Mouse (Mus musculus): ENCODE results near the gene Mmel1. TPM values are rescaled to one million over a fixed set of nuclear protein-coding genes. Genes with fewer than 3 reads are reported as not detected.

Gene Mmel1
- polyA plus RNA-seq, 1 experiment from 2014 or later: not detected

- Histone ChIP-seq H3K9me3 (ENCODE audit: control insufficient read depth, low read length) (no peaks in the 10 kb centered on the region), H3K27ac (replicated peaks; ENCODE audit: low read depth, low read length) (no peak overlapping the region), H3K4me3 (ENCODE audit: low read depth, low read length) (no peak overlapping the region), H3K4me1 (ENCODE audit: control insufficient read depth, insufficient read depth, low read length) (0 out of 2 replicates have a peak, but pooled peaks cover 3% of the 10 kb centered on the region), H3K4me2 (ENCODE audit: low read depth, severe bottlenecking) (no peak overlapping the region), H3K9ac (ENCODE audit: low read length) (no peak overlapping the region), H3K36me3 (ENCODE audit: control insufficient read depth, insufficient read depth, low read length) (no peaks in the 10 kb centered on the region), H3K27me3 (ENCODE audit: control insufficient read depth, insufficient read depth, low read length) (no peaks in the 10 kb centered on the region)
- ATAC-seq (ENCODE audit: insufficient number of reproducible peaks, low FRiP score, low TSS enrichment, low read depth) (no peak), DNase-seq (ENCODE audit: low spot score) (no peak)
- WGBS: 87% methylated on average over 13 of the region's 13 CpGs
Observed at GRCm38 (mm10) chr4:154838741-154839140, 30.6 kb upstream of the Mmel1 start.

GRCm38 (mm10) chr4:154839406-154839805, 30.0 kb upstream of the Mmel1 start:
- H3K27ac ChIP-seq (replicated peaks; ENCODE audit: low read depth, low read length): no peak overlapping the region
- WGBS: 51% methylated on average over 11 of the region's 11 CpGs
- no peaks in the 10 kb centered on the region for H3K9me3 ChIP-seq (ENCODE audit: control insufficient read depth, low read length)
- H3K4me3 ChIP-seq (ENCODE audit: low read depth, low read length): no peak overlapping the region
- no peak overlapping the region for H3K9ac ChIP-seq (ENCODE audit: low read length)
- no peak for DNase-seq (ENCODE audit: low spot score)
- no peaks in the 10 kb centered on the region for H3K36me3 ChIP-seq (ENCODE audit: control insufficient read depth, insufficient read depth, low read length)
- H3K27me3 ChIP-seq (ENCODE audit: control insufficient read depth, insufficient read depth, low read length): no peaks in the 10 kb centered on the region
- H3K4me2 ChIP-seq (ENCODE audit: low read depth, severe bottlenecking): no peak overlapping the region
- 0 out of 2 replicates have a peak, but pooled peaks cover 3% of the 10 kb centered on the region for H3K4me1 ChIP-seq (ENCODE audit: control insufficient read depth, insufficient read depth, low read length)
- no peak for ATAC-seq (ENCODE audit: insufficient number of reproducible peaks, low FRiP score, low TSS enrichment, low read depth)

- Histone ChIP-seq H3K4me1 (ENCODE audit: control insufficient read depth, insufficient read depth, low read length) (peaks cover 8% of the 10 kb centered on the region; the same call in 1 of the 2 replicates), H3K27ac (replicated peaks; ENCODE audit: low read depth, low read length) (no peak overlapping the region), H3K4me2 (ENCODE audit: low read depth, severe bottlenecking) (no peak overlapping the region), H3K36me3 (ENCODE audit: control insufficient read depth, insufficient read depth, low read length) (no peaks in the 10 kb centered on the region), H3K4me3 (ENCODE audit: low read depth, low read length) (no peak overlapping the region), H3K27me3 (ENCODE audit: control insufficient read depth, insufficient read depth, low read length) (peaks cover 20% of the 10 kb centered on the region), H3K9ac (ENCODE audit: low read length) (no peak overlapping the region), H3K9me3 (ENCODE audit: control insufficient read depth, low read length) (no peaks in the 10 kb centered on the region)
- no peak for DNase-seq (ENCODE audit: low spot score)
- ATAC-seq (ENCODE audit: insufficient number of reproducible peaks, low FRiP score, low TSS enrichment, low read depth): no peak
- WGBS: 96% methylated on average over 1 of the region's 1 CpGs
Observed at GRCm38 (mm10) chr4:154852696-154853095, 16.7 kb upstream of the Mmel1 start.

- WGBS: 79% methylated on average over 4 of the region's 4 CpGs
- H3K27me3 ChIP-seq (ENCODE audit: control insufficient read depth, insufficient read depth, low read length): peaks cover 20% of the 10 kb centered on the region
- no peak for ATAC-seq (ENCODE audit: insufficient number of reproducible peaks, low FRiP score, low TSS enrichment, low read depth)
Observed at GRCm38 (mm10) chr4:154853881-154854280, 15.5 kb upstream of the Mmel1 start.

GRCm38 (mm10) chr4:154854676-154855345, 14.6 kb upstream of the Mmel1 start:
- 63% methylated on average over 12 of the region's 12 CpGs for WGBS
- Histone ChIP-seq H3K27ac (replicated peaks; ENCODE audit: low read depth, low read length) (no peak overlapping the region), H3K4me2 (ENCODE audit: low read depth, severe bottlenecking) (no peak overlapping the region), H3K9me3 (ENCODE audit: control insufficient read depth, low read length) (no peaks in the 10 kb centered on the region), H3K9ac (ENCODE audit: low read length) (no peak overlapping the region), H3K27me3 (ENCODE audit: control insufficient read depth, insufficient read depth, low read length) (peaks cover 20% of the 10 kb centered on the region), H3K36me3 (ENCODE audit: control insufficient read depth, insufficient read depth, low read length) (no peaks in the 10 kb centered on the region), H3K4me3 (ENCODE audit: low read depth, low read length) (no peak overlapping the region), H3K4me1 (ENCODE audit: control insufficient read depth, insufficient read depth, low read length) (peaks cover 8% of the 10 kb centered on the region; the same call in 1 of the 2 replicates)
- ATAC-seq (ENCODE audit: insufficient number of reproducible peaks, low FRiP score, low TSS enrichment, low read depth) (no peak), DNase-seq (ENCODE audit: low spot score) (no peak)

More at GRCm38 (mm10) chr4:154853881-154854280, 15.5 kb upstream of the Mmel1 start:
- Histone ChIP-seq H3K9ac (ENCODE audit: low read length) (no peak overlapping the region), H3K9me3 (ENCODE audit: control insufficient read depth, low read length) (no peaks in the 10 kb centered on the region), H3K4me2 (ENCODE audit: low read depth, severe bottlenecking) (no peak overlapping the region), H3K36me3 (ENCODE audit: control insufficient read depth, insufficient read depth, low read length) (no peaks in the 10 kb centered on the region), H3K27ac (replicated peaks; ENCODE audit: low read depth, low read length) (no peak overlapping the region), H3K4me3 (ENCODE audit: low read depth, low read length) (no peak overlapping the region), H3K4me1 (ENCODE audit: control insufficient read depth, insufficient read depth, low read length) (peaks cover 8% of the 10 kb centered on the region; the same call in 1 of the 2 replicates)
- no peak for DNase-seq (ENCODE audit: low spot score)

- peak; percentile 91 for DNase-seq (ENCODE audit: low spot score)
- H3K4me3 ChIP-seq (ENCODE audit: low read depth, low read length): peak overlapping the region; percentile 46
- ATAC-seq (ENCODE audit: insufficient number of reproducible peaks, low FRiP score, low TSS enrichment, low read depth): peak; percentile 79; the same call in 1 of the 2 replicates
- no peak overlapping the region for H3K27ac ChIP-seq (replicated peaks; ENCODE audit: low read depth, low read length)
- no peaks in the 10 kb centered on the region for H3K36me3 ChIP-seq (ENCODE audit: control insufficient read depth, insufficient read depth, low read length)
- peaks cover 8% of the 10 kb centered on the region; the same call in 1 of the 2 replicates for H3K4me1 ChIP-seq (ENCODE audit: control insufficient read depth, insufficient read depth, low read length)
- peak overlapping the region; percentile 50 for H3K9ac ChIP-seq (ENCODE audit: low read length)
- no peaks in the 10 kb centered on the region for H3K9me3 ChIP-seq (ENCODE audit: control insufficient read depth, low read length)
- peaks cover 20% of the 10 kb centered on the region for H3K27me3 ChIP-seq (ENCODE audit: control insufficient read depth, insufficient read depth, low read length)
- under 1% methylated on average over 105 of the region's 110 CpGs for WGBS
- H3K4me2 ChIP-seq (ENCODE audit: low read depth, severe bottlenecking): peak overlapping the region; percentile 93
Observed at GRCm38 (mm10) chr4:154855721-154856479, 13.5 kb upstream of the Mmel1 start.

- no peak overlapping the region for H3K27ac ChIP-seq (replicated peaks; ENCODE audit: low read depth, low read length)
- DNase-seq (ENCODE audit: low spot score) (no peak), ATAC-seq (ENCODE audit: insufficient number of reproducible peaks, low FRiP score, low TSS enrichment, low read depth) (peak; percentile 8; the same call in 1 of the 2 replicates)
- peak overlapping the region; percentile 46 for H3K4me3 ChIP-seq (ENCODE audit: low read depth, low read length)
- peak overlapping the region; percentile 93 for H3K4me2 ChIP-seq (ENCODE audit: low read depth, severe bottlenecking)
- H3K4me1 ChIP-seq (ENCODE audit: control insufficient read depth, insufficient read depth, low read length): peaks cover 8% of the 10 kb centered on the region; the same call in 1 of the 2 replicates
- H3K9ac ChIP-seq (ENCODE audit: low read length): no peak overlapping the region
- WGBS: 19% methylated on average over 9 of the region's 9 CpGs
- peaks cover 20% of the 10 kb centered on the region for H3K27me3 ChIP-seq (ENCODE audit: control insufficient read depth, insufficient read depth, low read length)
- no peaks in the 10 kb centered on the region for H3K36me3 ChIP-seq (ENCODE audit: control insufficient read depth, insufficient read depth, low read length)
- no peaks in the 10 kb centered on the region for H3K9me3 ChIP-seq (ENCODE audit: control insufficient read depth, low read length)
Observed at GRCm38 (mm10) chr4:154856480-154856837, 12.9 kb upstream of the Mmel1 start.

- ATAC-seq (ENCODE audit: insufficient number of reproducible peaks, low FRiP score, low TSS enrichment, low read depth): no peak
- Histone ChIP-seq H3K27me3 (ENCODE audit: control insufficient read depth, insufficient read depth, low read length) (peaks cover 20% of the 10 kb centered on the region), H3K4me3 (ENCODE audit: low read depth, low read length) (no peak overlapping the region; the same call in 1 of the 2 replicates)
Observed at GRCm38 (mm10) chr4:154856882-154857281, 12.5 kb upstream of the Mmel1 start.

More at GRCm38 (mm10) chr4:154856882-154857281, 12.5 kb upstream of the Mmel1 start:
- 86% methylated on average over 7 of the region's 7 CpGs for WGBS
- no peak for DNase-seq (ENCODE audit: low spot score)
- peaks cover 8% of the 10 kb centered on the region; the same call in 1 of the 2 replicates for H3K4me1 ChIP-seq (ENCODE audit: control insufficient read depth, insufficient read depth, low read length)
- no peak overlapping the region for H3K4me2 ChIP-seq (ENCODE audit: low read depth, severe bottlenecking)
- H3K27ac ChIP-seq (replicated peaks; ENCODE audit: low read depth, low read length): no peak overlapping the region
- H3K36me3 ChIP-seq (ENCODE audit: control insufficient read depth, insufficient read depth, low read length): no peaks in the 10 kb centered on the region
- H3K9me3 ChIP-seq (ENCODE audit: control insufficient read depth, low read length): no peaks in the 10 kb centered on the region
- no peak overlapping the region for H3K9ac ChIP-seq (ENCODE audit: low read length)

All from limb, embryonic 11.5 days (tissue).